Mouse (Mus musculus) embryonic facial prominence, embryonic 10.5 days (tissue): ENCODE measurements around the gene Abcb10. TPM values are rescaled to one million over a fixed set of nuclear protein-coding genes. Genes with fewer than 3 reads are reported as not detected.

Experiments used
- DNase-seq: peaks from one replicate; pipeline ENCODE4 v3.0.0-alpha.2; 2017; ENCODE audit warnings: low spot score
- H3K27ac ChIP-seq: fragments of 300-500 bp; sonication (generic); replicated peaks from 2 replicates; pipeline ENCODE4 v1.5.1; 2016; ENCODE audit warnings: mild to moderate bottlenecking
- H3K27me3 ChIP-seq: fragments of 300-500 bp; sonication (generic); replicated peaks from 2 replicates; pipeline ENCODE4 v1.6.1; 2016; ENCODE audit warnings: low read depth, mild to moderate bottlenecking; ENCODE audit not compliant: poor library complexity, severe bottlenecking
- H3K36me3 ChIP-seq: fragments of 300-500 bp; sonication (generic); replicated peaks from 2 replicates; pipeline ENCODE4 v1.6.1; 2016; ENCODE audit warnings: mild to moderate bottlenecking, moderate library complexity
- H3K4me1 ChIP-seq: fragments of 300-500 bp; sonication (generic); 2 replicates; pipeline ENCODE4 v1.6.1; 2016
- H3K4me3 ChIP-seq: fragments of 300-500 bp; sonication (generic); 2 replicates; pipeline ENCODE4 v1.5.1; 2016; ENCODE audit warnings: mild to moderate bottlenecking, moderate library complexity
- H3K9me3 ChIP-seq: fragments of 300-500 bp; sonication (generic); 2 replicates; pipeline ENCODE4 v1.6.1; 2016; ENCODE audit warnings: mild to moderate bottlenecking
- WGBS: fragments of 180-500 bp; shearing (Covaris S2); methylation state at CpG from one replicate; pipeline ENCODE4 v1.1.7; 2016; 5-methylcytosine and 5-hydroxymethylcytosine counted together
- microRNA counts: library from miRNA; unstranded; fragments of <30 nt; microRNA quantifications from one replicate; lab custom pipeline; 2017
- microRNA-seq: library from miRNA; unstranded; fragments of <30 nt; microRNA quantifications from one replicate; pipeline ENCODE4, GENCODE M21; 2017
- polyA plus RNA-seq: library from polyadenylated mRNA; unstranded; fragments of >200 nt; fragmentation: Nextera tagmentation; extraction: Ambion mirVana; gene quantifications from 2 replicates; pipeline ENCODE4 v1.2.1, GENCODE M21; 2016

The Abcb10 gene
- polyA plus RNA-seq, 1 experiment from 2014 or later, result 19.2 TPM

DNA sequence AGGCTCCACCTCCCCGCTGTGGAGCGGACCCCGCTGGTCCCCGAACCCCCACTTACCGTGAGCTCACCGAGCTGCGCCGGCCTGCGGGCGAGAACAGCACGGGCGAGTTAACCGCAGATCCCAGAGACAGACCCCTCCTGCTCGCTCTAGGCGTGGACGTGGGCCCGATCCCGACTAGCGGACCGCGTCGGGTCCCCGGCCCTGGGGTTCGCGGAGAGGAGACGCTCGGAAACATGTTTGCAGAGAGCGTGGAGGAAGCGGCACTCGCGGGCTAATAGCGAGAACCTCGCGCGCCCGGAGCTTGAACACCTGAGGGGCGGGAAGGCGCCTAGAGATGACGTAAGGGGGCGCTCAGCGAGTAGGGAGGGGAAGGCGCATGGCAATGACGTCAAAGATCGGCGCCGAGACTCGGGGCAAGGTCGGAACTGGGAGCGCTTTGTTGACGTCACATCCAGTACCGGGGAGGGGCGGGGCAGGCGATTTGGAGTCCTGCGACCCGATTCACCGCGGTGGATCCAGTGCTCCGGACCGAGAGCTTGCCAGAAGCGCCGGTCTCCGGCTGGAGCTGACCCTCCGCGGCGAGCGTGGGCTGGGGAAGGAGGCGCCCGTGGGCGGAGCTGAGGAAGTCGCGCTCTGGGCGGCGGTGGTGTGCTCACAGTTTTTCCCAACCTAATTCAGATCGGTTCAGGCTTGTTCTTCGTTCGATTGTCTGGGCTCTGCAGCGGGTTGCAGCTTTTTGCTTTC is 33.8 kb downstream of the Abcb10 start, which contains the start of gene Nup133:
Gene Nup133 (minus strand): TSS at position 324 of the 744 bp plus-strand sequence.
- Histone ChIP-seq H3K4me3 (peak within 1 kb of the TSS; percentile 75), H3K36me3 (peaks cover 41% of the 10 kb centered on the region), H3K4me1 (peaks cover 18% of the 10 kb centered on the region), H3K27me3 (no peaks in the 10 kb centered on the region), H3K9me3 (no peaks in the 10 kb centered on the region), H3K27ac (peak within 1 kb of the TSS; percentile 89)
- WGBS, result under 1% methylated on average over 77 of the region's 77 CpGs
- peak; percentile 99 for DNase-seq

DNA sequence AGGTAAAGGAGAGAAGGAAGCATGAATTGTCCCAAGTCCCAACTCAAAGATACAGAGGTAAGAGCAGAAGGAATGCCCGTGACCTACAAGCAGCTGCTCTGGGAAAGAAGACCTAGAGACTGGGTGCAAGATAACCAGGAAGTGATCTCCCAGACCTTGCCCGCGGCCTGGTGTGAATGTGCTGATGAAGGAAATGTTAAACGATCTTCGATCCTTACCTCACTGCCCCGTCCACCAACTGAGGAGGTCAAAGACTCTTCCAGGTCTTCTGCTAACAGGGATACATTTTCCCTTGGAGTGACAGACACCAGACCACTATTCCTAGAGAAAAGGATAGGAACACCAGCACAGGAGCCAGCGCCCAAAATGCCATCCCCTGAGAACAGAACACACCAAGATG is 53.9 kb downstream of the Abcb10 start:
- no peak for DNase-seq
- no peak overlapping the region for H3K27ac ChIP-seq
- WGBS, result 90% methylated on average over 7 of the region's 7 CpGs
- peaks cover 95% of the 10 kb centered on the region for H3K36me3 ChIP-seq
- H3K4me1 ChIP-seq, result no peaks in the 10 kb centered on the region
- no peaks in the 10 kb centered on the region for H3K27me3 ChIP-seq
- no peak overlapping the region for H3K4me3 ChIP-seq
- H3K9me3 ChIP-seq, result no peaks in the 10 kb centered on the region

DNA sequence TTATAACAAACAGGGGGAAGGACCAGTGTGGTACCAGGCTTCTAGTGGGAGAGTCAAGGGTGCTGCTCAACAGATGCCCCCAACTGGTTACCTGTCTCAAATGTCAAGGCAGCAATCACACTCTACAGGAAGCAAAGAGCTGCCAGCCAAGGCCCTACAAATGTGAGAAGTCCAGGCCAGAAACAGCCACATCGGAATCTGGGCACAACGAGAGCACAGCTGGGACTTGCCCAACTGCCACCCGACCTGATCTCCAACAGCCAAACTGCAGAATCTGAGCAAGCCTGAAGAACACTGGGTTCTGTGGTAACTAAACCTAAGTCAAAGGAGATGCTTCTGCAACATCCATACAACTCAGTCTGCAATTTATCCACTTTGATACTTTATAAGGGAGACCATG is 57.3 kb downstream of the Abcb10 start:
- 90% methylated on average over 3 of the region's 3 CpGs for WGBS
- H3K4me1 ChIP-seq, result no peaks in the 10 kb centered on the region
- H3K36me3 ChIP-seq, result peaks cover 95% of the 10 kb centered on the region
- DNase-seq, result no peak
- H3K4me3 ChIP-seq, result no peak overlapping the region
- no peaks in the 10 kb centered on the region for H3K9me3 ChIP-seq
- no peaks in the 10 kb centered on the region for H3K27me3 ChIP-seq
- no peak overlapping the region for H3K27ac ChIP-seq

DNA sequence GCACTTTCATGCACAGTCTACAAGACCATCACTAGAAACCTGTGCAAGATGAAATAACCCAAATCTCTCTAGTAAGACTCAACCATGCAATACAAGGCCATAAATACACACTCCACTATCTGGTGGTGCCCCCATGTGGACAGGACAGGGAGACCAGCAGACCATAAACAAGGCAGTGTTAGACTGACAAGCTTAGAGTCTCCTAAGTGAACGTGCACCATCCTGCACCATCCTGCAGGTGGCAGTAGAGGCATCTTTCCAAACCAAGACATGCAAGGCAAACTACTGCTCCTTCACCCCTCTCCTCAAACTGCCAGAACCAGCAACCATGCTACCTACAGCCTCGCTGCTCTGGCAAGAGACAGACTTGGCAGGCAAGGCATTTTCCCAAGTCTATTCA is 58.2 kb downstream of the Abcb10 start:
- no peak overlapping the region for H3K27ac ChIP-seq
- peak; percentile 79 for DNase-seq
- WGBS, result 17% methylated on average over 2 of the region's 2 CpGs
- no peaks in the 10 kb centered on the region for H3K27me3 ChIP-seq
- no peaks in the 10 kb centered on the region for H3K4me1 ChIP-seq
- peaks cover 95% of the 10 kb centered on the region for H3K36me3 ChIP-seq
- H3K9me3 ChIP-seq, result no peaks in the 10 kb centered on the region
- H3K4me3 ChIP-seq, result no peak overlapping the region

DNA sequence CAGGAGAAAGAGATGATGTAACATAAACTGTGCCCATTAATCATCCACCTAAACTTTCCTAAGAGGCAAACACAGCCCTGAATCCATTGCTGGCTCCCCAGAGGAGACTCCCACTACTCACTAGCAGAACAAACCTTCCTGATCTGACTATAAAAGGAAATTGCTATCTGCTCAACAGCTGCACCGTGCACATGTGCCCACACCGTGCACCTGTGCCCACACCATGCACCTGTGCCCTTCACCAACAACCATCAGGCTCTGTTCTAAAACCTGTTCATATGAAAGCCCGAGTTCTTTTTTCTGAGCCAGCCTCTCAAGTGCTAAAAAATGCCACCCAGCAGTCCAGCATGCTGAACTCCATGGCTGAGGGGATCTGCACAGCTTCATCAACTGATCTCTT is 68.3 kb downstream of the Abcb10 start:
- H3K27ac ChIP-seq, result no peak overlapping the region
- WGBS, result 95% methylated on average over 3 of the region's 3 CpGs
- H3K4me3 ChIP-seq, result no peak overlapping the region
- no peaks in the 10 kb centered on the region for H3K9me3 ChIP-seq
- no peaks in the 10 kb centered on the region for H3K27me3 ChIP-seq
- H3K36me3 ChIP-seq, result peaks cover 100% of the 10 kb centered on the region
- no peak for DNase-seq
- H3K4me1 ChIP-seq, result no peaks in the 10 kb centered on the region

DNA sequence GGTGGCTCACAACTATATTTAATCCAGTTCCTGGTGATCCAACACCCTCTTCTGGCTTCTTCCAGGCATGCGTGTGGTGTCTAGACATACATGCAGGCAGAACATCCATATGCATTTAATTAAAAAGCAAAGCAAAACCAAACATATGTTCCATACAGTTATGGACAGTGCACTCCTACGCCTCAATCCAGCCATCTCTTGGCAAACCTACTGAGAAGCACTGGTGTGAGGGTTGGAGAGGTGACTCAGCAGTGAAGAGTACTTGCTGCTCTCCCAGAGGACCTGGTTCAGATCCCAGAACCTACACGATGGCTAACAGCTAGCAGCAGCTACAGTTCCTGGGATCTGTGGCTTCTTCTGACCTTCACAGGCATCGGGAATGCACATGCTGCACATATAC is 70.7 kb downstream of the Abcb10 start:
- Histone ChIP-seq H3K9me3 (no peaks in the 10 kb centered on the region), H3K4me1 (no peaks in the 10 kb centered on the region), H3K36me3 (peaks cover 100% of the 10 kb centered on the region), H3K27me3 (no peaks in the 10 kb centered on the region), H3K27ac (no peak overlapping the region), H3K4me3 (no peak overlapping the region)
- WGBS, result 90% methylated on average over 4 of the region's 4 CpGs
- DNase-seq, result no peak

DNA sequence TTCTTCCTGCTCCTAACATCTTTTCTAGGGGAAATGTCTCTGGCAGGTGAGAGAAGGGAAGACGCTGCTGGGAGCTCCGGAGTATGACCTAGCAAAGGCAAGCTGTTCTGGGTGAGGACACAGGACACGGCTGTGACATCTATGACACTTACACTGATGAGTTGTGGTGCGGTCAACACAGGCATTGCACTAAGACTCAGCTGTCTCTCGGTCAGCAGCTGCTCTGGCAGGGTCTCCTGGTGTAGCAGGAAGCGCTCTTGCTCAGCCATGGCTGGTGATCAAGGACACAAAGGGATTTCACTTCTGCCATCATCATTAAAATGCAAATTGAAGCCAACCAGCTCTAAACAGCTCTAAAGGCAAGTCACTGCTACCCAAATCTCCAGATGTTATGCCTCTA is 75.3 kb downstream of the Abcb10 start:
- H3K36me3 ChIP-seq, result peaks cover 100% of the 10 kb centered on the region
- no peak overlapping the region for H3K27ac ChIP-seq
- WGBS, result 95% methylated on average over 6 of the region's 6 CpGs
- no peak overlapping the region for H3K4me3 ChIP-seq
- no peaks in the 10 kb centered on the region for H3K27me3 ChIP-seq
- H3K9me3 ChIP-seq, result no peaks in the 10 kb centered on the region
- no peaks in the 10 kb centered on the region for H3K4me1 ChIP-seq
- DNase-seq, result no peak

DNA sequence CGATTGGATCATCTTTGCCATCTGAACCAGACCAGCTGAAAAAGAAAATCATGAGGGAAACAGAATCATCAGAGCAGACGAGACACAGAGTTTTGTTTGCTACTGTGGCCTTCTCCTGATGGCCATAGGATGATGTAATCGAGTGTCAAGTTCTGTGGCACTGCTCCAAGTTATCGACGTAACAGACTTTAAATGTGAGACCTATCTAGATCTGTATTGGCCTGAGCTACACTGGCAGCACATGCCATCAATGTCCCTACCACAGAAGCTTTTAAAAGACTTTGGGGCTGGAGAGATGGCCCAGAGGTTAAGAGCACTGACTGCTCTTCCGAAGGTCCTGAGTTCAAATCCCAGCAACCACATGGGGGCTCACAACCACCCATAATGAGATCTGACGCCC is 80.3 kb downstream of the Abcb10 start:
- Histone ChIP-seq H3K4me3 (no peak overlapping the region), H3K27ac (no peak overlapping the region), H3K4me1 (no peaks in the 10 kb centered on the region), H3K9me3 (no peaks in the 10 kb centered on the region), H3K36me3 (peaks cover 97% of the 10 kb centered on the region), H3K27me3 (no peaks in the 10 kb centered on the region)
- DNase-seq, result no peak
- 89% methylated on average over 7 of the region's 7 CpGs for WGBS

MicroRNAs within 50 kb of the gene (microRNA counts, 519-probe panel; counts per million panel counts)
- microRNA mmu-miR-1967 (lab: Ali Mortazavi, UCI), result 188 counts per million, percentile 57 among the panel's probes with 10 or more counts

Small RNA genes lying within 50 kb of the gene (microRNA-seq; reads per million reads assigned to microRNA genes)
- gene Mir1967, result not detected

Other genes with a start within 250 kb of the Abcb10 start
- 56.8 and 58.0 TPM in 2 replicates for gene Rab4a, start 177.1 kb downstream of the Abcb10 start, polyA plus RNA-seq
- 5.4 and 5.6 TPM in 2 replicates for gene Ccsap, start 122.9 kb downstream of the Abcb10 start, polyA plus RNA-seq
- gene Acta1, start 88.4 kb downstream of the Abcb10 start, polyA plus RNA-seq, result 0.80 and 1.3 TPM in 2 replicates
- 54.2 and 60.6 TPM in 2 replicates for gene Nup133, start 33.9 kb downstream of the Abcb10 start, polyA plus RNA-seq
- gene Taf5l, start 38.3 kb upstream of the Abcb10 start, polyA plus RNA-seq, result 46.4 and 46.7 TPM in 2 replicates
- 8.4 and 9.3 TPM in 2 replicates for gene Urb2, start 38.4 kb upstream of the Abcb10 start, polyA plus RNA-seq
- 34.8 and 42.2 TPM in 2 replicates for gene Galnt2, start 248.3 kb upstream of the Abcb10 start, polyA plus RNA-seq